Mouse (Mus musculus): Measurements from ENCODE around the gene Abo.
"Not testable (repeated sequence)": the region's sequence is repeated elsewhere in the genome, so short reads cannot be mapped to it uniquely, and the experiment has no call there.

The Abo gene

GRCm38 (mm10) chr2:26864879-26865278 is at the start of gene Abo:
TSS of gene Abo (minus strand) at chr2:26864979.
- no peak for DNase-seq (ENCODE audit: low read depth)

GRCm38 (mm10) chr2:26914148-26914941 is 49.6 kb upstream of the Abo start:
- DNase-seq (ENCODE audit: low read depth) = no peak

GRCm38 (mm10) chr2:26913416-26914147 is 48.8 kb upstream of the Abo start:
- peak; percentile 17 for DNase-seq (ENCODE audit: low read depth)

GRCm38 (mm10) chr2:26912253-26912770 is 47.5 kb upstream of the Abo start:
- peak; percentile 39 for DNase-seq (ENCODE audit: low read depth)

GRCm38 (mm10) chr2:26910994-26911765 is 46.4 kb upstream of the Abo start:
- peak; percentile 82 for DNase-seq (ENCODE audit: low read depth)

GRCm38 (mm10) chr2:26910124-26910993 is 45.6 kb upstream of the Abo start, which contains the start of the genes Med22 and Rpl7a:
TSS of gene Med22 (minus strand) at chr2:26910677.
TSS of gene Rpl7a (plus strand) at chr2:26910764.
- DNase-seq (ENCODE audit: low read depth) = peak; percentile 100

GRCm38 (mm10) chr2:26909387-26909784 is 44.6 kb upstream of the Abo start:
- DNase-seq (ENCODE audit: low read depth) = no peak

- peak; percentile 32 for DNase-seq (ENCODE audit: low read depth)
Observed at GRCm38 (mm10) chr2:26908710-26909386, 44.1 kb upstream of the Abo start.

GRCm38 (mm10) chr2:26907109-26907508 is 42.3 kb upstream of the Abo start:
- peak; percentile 74 for DNase-seq (ENCODE audit: low read depth)

- no peak for DNase-seq (ENCODE audit: low read depth)
Observed at GRCm38 (mm10) chr2:26906431-26906830, 41.7 kb upstream of the Abo start.

GRCm38 (mm10) chr2:26905936-26906335 is 41.2 kb upstream of the Abo start:
- no peak for DNase-seq (ENCODE audit: low read depth)

- no peak for DNase-seq (ENCODE audit: low read depth)
Observed at GRCm38 (mm10) chr2:26903311-26903710, 38.5 kb upstream of the Abo start.

- DNase-seq (ENCODE audit: low read depth) = peak; percentile 98
Observed at GRCm38 (mm10) chr2:26902467-26903220, 37.9 kb upstream of the Abo start, which contains the start of gene Surf6. TSS of gene Surf6 (minus strand) at chr2:26902879.

GRCm38 (mm10) chr2:26901834-26902400 is 37.1 kb upstream of the Abo start:
- DNase-seq (ENCODE audit: low read depth) = no peak

- DNase-seq (ENCODE audit: low read depth) = no peak
Observed at GRCm38 (mm10) chr2:26900731-26901130, 36.0 kb upstream of the Abo start.

- DNase-seq (ENCODE audit: low read depth) = no peak
Observed at GRCm38 (mm10) chr2:26895898-26896297, 31.1 kb upstream of the Abo start.

GRCm38 (mm10) chr2:26886170-26886569 is 21.4 kb upstream of the Abo start:
- DNase-seq (ENCODE audit: low read depth) = not testable (repeated sequence)

GRCm38 (mm10) chr2:26885541-26885940 is 20.8 kb upstream of the Abo start:
- not testable (repeated sequence) for DNase-seq (ENCODE audit: low read depth)

GRCm38 (mm10) chr2:26878571-26878970 is 13.8 kb upstream of the Abo start:
- DNase-seq (ENCODE audit: low read depth) = no peak
